Mouse (Mus musculus) forebrain, postnatal 0 days (tissue): ENCODE data around the gene Epb41l3. TPM values are rescaled to one million over a fixed set of nuclear protein-coding genes. Genes with fewer than 3 reads are reported as not detected.

Experiments used
- ATAC-seq: fragments of 200-750 bp; cut with Nextera tagmentation; 2 replicates; pipeline ENCODE4 v1.8.0; 2017; ENCODE audit warnings: mild to moderate bottlenecking, moderate library complexity
- DNase-seq: peaks from one replicate; pipeline ENCODE4 v3.0.0-alpha.2; 2015
- H3K27ac ChIP-seq: fragments of 300-500 bp; sonication (generic); 2 replicates; pipeline ENCODE4 v1.5.1; 2014; ENCODE audit warnings: low read depth, mild to moderate bottlenecking, antibody characterized with exemption, low read length, moderate library complexity, mixed read lengths
- H3K27me3 ChIP-seq: fragments of 300-500 bp; sonication (generic); 2 replicates; pipeline ENCODE4 v1.6.1; 2014; ENCODE audit warnings: mild to moderate bottlenecking, low read length, mixed read lengths; ENCODE audit not compliant: insufficient read depth
- H3K36me3 ChIP-seq: fragments of 300-500 bp; sonication (generic); 2 replicates; pipeline ENCODE4 v1.6.1; 2014; ENCODE audit warnings: mild to moderate bottlenecking, moderate library complexity; ENCODE audit not compliant: insufficient read depth
- H3K4me1 ChIP-seq: fragments of 300-500 bp; sonication (generic); 2 replicates; pipeline ENCODE4 v1.6.1; 2014; ENCODE audit warnings: antibody characterized with exemption; ENCODE audit not compliant: insufficient read depth
- H3K4me2 ChIP-seq: fragments of 300-500 bp; sonication (generic); 2 replicates; pipeline ENCODE4 v1.6.1; 2014; ENCODE audit warnings: low read depth, mild to moderate bottlenecking, moderate library complexity
- H3K4me3 ChIP-seq: fragments of 300-500 bp; sonication (generic); 2 replicates; pipeline ENCODE4 v1.5.1; 2014; ENCODE audit warnings: low read depth, low read length, mixed read lengths
- H3K9ac ChIP-seq: fragments of 300-500 bp; sonication (generic); 2 replicates; pipeline ENCODE4 v1.6.1; 2014; ENCODE audit warnings: mild to moderate bottlenecking
- H3K9me3 ChIP-seq: fragments of 300-500 bp; sonication (generic); 2 replicates; pipeline ENCODE4 v1.6.1; 2016; ENCODE audit warnings: low read length
- CTCF ChIP-seq: sonication (generic); IDR thresholded peaks from 2 replicates; pipeline ENCODE4 v1.5.1; 2016; ENCODE audit warnings: antibody characterized with exemption, control low read depth, low read depth
- WGBS: fragments of 180-500 bp; shearing (Covaris S2); extraction: QIAGEN DNeasy Blood & Tissue Kit; methylation state at CpG from one replicate; pipeline ENCODE4 v1.1.7; 2014; 5-methylcytosine and 5-hydroxymethylcytosine counted together
- polyA plus RNA-seq: library from polyadenylated mRNA; unstranded; fragments of >200 nt; fragmentation: Nextera tagmentation; extraction: Ambion mirVana; gene quantifications from 2 replicates; pipeline ENCODE4 v1.2.1, GENCODE M21; 2015
- total RNA-seq: library from RNA; depleted of rRNA; stranded (reverse); fragments of >200 nt; gene quantifications from 2 replicates; pipeline ENCODE4 v1.2.3, GENCODE M21; 2014

Gene Epb41l3
- total and polyA plus RNA-seq, 2 experiments from 2014 or later = 54.1 to 68.6 TPM

DNA sequence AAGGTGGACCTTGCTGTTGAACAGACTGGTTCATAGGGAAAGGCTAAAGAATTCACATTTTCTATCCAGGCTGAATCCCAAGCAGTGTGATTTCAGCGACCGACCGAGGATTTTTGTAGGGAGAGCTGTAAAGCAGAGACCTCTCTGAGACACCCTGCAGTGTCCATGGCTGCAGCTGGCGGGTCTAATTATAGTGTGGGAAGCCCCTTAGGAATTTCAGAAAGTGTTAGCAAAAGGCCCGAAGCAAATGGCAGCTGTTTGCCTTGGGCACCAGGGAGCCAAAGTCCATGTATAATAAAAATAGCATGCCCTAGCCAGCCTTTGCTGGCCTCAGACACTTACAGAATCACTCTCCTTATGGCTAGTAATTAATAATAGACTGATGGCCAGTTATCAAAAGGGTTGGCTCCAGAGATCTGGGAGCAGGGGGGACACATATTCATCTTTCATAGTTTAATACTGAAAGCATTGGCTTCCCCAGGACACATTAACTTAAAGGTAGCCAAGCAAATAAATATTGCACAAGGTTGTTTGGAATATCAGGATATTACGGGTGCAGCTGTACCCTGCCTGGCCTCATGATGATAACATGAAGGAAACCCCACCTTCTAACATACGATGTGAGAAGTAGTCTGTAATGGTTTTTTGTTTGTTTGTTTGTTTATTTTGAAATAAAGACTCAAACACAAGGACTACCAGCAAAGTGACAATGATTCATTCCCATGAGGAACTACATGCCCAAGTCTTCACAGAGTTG lies 106.3 kb downstream of the Epb41l3 start:
- Histone ChIP-seq H3K36me3 (no peaks in the 10 kb centered on the region), H3K4me1 (peaks cover 8% of the 10 kb centered on the region; the same call in 1 of the 2 replicates), H3K9ac (no peak overlapping the region), H3K9me3 (no peaks in the 10 kb centered on the region), H3K4me2 (peak overlapping the region; percentile 11; the same call in 1 of the 2 replicates), H3K27me3 (no peaks in the 10 kb centered on the region), H3K27ac (0 out of 2 replicates have a peak overlapping the region, but pooled peaks have one; percentile 0), H3K4me3 (no peak overlapping the region)
- TF ChIP-seq CTCF = no peak
- ATAC-seq = peak; percentile 54
- no peak for DNase-seq
- WGBS = 28% methylated on average over 7 of the region's 7 CpGs

GRCm38 (mm10) chr17:69187794-69188193 lies 112.3 kb downstream of the Epb41l3 start:
- H3K4me1 ChIP-seq = peaks cover 1% of the 10 kb centered on the region; the same call in 1 of the 2 replicates
- H3K27ac ChIP-seq = no peak overlapping the region
- no peak overlapping the region for H3K4me2 ChIP-seq
- H3K4me3 ChIP-seq = no peak overlapping the region
- no peak for TF ChIP-seq CTCF
- no peak for ATAC-seq
- no peak overlapping the region for H3K9ac ChIP-seq
- H3K36me3 ChIP-seq = no peaks in the 10 kb centered on the region
- DNase-seq = no peak
- 58% methylated on average over 3 of the region's 3 CpGs for WGBS
- H3K9me3 ChIP-seq = no peaks in the 10 kb centered on the region
- H3K27me3 ChIP-seq = no peaks in the 10 kb centered on the region

GRCm38 (mm10) chr17:69192863-69193493 lies 117.5 kb downstream of the Epb41l3 start:
- Histone ChIP-seq H3K4me2 (no peak overlapping the region), H3K4me3 (no peak overlapping the region), H3K27me3 (no peaks in the 10 kb centered on the region), H3K27ac (peak overlapping the region; percentile 29; the same call in 1 of the 2 replicates), H3K9ac (0 out of 2 replicates have a peak overlapping the region, but pooled peaks have one; percentile 18), H3K4me1 (peaks cover 5% of the 10 kb centered on the region; the same call in 1 of the 2 replicates), H3K36me3 (no peaks in the 10 kb centered on the region), H3K9me3 (no peaks in the 10 kb centered on the region)
- TF ChIP-seq CTCF = no peak
- DNase-seq (no peak), ATAC-seq (peak; percentile 23; the same call in 1 of the 2 replicates)
- WGBS = 12% methylated on average over 2 of the region's 2 CpGs

DNA sequence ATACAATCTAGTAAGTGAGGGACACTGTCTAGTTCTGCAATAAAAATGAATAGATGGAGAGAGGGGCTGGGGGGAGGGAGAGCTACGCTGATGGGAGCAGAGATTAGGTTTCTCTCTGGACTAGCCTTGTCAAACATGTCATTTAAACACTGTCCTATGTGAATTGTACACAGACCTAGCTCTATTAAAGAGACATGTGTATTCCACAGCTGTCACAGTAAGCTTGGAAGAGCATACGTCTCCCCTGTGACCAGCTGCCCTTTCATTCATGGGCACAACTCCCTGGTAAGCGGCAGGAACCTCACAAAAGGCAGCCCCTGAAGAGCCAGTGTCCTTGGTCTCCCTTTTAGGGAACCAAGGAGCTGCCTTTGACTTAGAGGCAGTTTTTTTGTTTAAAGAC lies 119.1 kb downstream of the Epb41l3 start:
- DNase-seq = no peak

GRCm38 (mm10) chr17:69195758-69196157 lies 120.3 kb downstream of the Epb41l3 start:
- no peaks in the 10 kb centered on the region for H3K27me3 ChIP-seq
- H3K4me1 ChIP-seq = peaks cover 5% of the 10 kb centered on the region; the same call in 1 of the 2 replicates
- no peak for DNase-seq
- no peak overlapping the region for H3K27ac ChIP-seq
- WGBS = 81% methylated on average over 6 of the region's 6 CpGs
- H3K4me3 ChIP-seq = no peak overlapping the region
- no peak for ATAC-seq
- no peaks in the 10 kb centered on the region for H3K36me3 ChIP-seq
- H3K4me2 ChIP-seq = no peak overlapping the region
- H3K9ac ChIP-seq = no peak overlapping the region
- H3K9me3 ChIP-seq = no peaks in the 10 kb centered on the region
- no peak for TF ChIP-seq CTCF

More for the DNA sequence above, 119.1 kb downstream of the Epb41l3 start:
- H3K27me3 ChIP-seq = no peaks in the 10 kb centered on the region
- H3K4me2 ChIP-seq = no peak overlapping the region
- H3K4me3 ChIP-seq = no peak overlapping the region
- 33% methylated on average over 3 of the region's 3 CpGs for WGBS
- no peak overlapping the region for H3K27ac ChIP-seq
- H3K9me3 ChIP-seq = no peaks in the 10 kb centered on the region
- no peak overlapping the region for H3K9ac ChIP-seq
- no peaks in the 10 kb centered on the region for H3K36me3 ChIP-seq
- no peak for TF ChIP-seq CTCF
- ATAC-seq = no peak
- H3K4me1 ChIP-seq = peaks cover 5% of the 10 kb centered on the region; the same call in 1 of the 2 replicates

GRCm38 (mm10) chr17:69196656-69197055 lies 121.2 kb downstream of the Epb41l3 start:
- H3K27ac ChIP-seq = no peak overlapping the region
- no peak for TF ChIP-seq CTCF
- no peak for DNase-seq
- H3K36me3 ChIP-seq = no peaks in the 10 kb centered on the region
- no peak overlapping the region for H3K4me3 ChIP-seq
- no peaks in the 10 kb centered on the region for H3K9me3 ChIP-seq
- no peak overlapping the region for H3K4me2 ChIP-seq
- no peak overlapping the region for H3K9ac ChIP-seq
- H3K4me1 ChIP-seq = peaks cover 5% of the 10 kb centered on the region; the same call in 1 of the 2 replicates
- no peaks in the 10 kb centered on the region for H3K27me3 ChIP-seq
- peak; percentile 64 for ATAC-seq
- WGBS = 80% methylated on average over 10 of the region's 10 CpGs

GRCm38 (mm10) chr17:69198805-69199204 lies 123.3 kb downstream of the Epb41l3 start:
- Histone ChIP-seq H3K4me2 (no peak overlapping the region), H3K9ac (no peak overlapping the region), H3K9me3 (no peaks in the 10 kb centered on the region), H3K4me3 (no peak overlapping the region), H3K4me1 (no peaks in the 10 kb centered on the region), H3K36me3 (no peaks in the 10 kb centered on the region), H3K27me3 (no peaks in the 10 kb centered on the region), H3K27ac (no peak overlapping the region)
- ATAC-seq (0 out of 2 replicates have a peak, but pooled peaks have one; percentile 16), DNase-seq (no peak)
- no peak for TF ChIP-seq CTCF
- WGBS = 55% methylated on average over 1 of the region's 1 CpGs
